Mouse (Mus musculus) B cell, adult 2 months (primary cell): ENCODE data around the gene Dlat.

Source experiments
- DNase-seq, 2 experiments: peaks; one replicate each; pipeline ENCODE4 v3.0.0; 2022

Dlat gene

GRCm38 (mm10) chr9:50590856-50591518 lies 68.6 kb downstream of the Dlat start:
- peak; percentile 12 to 15 for DNase-seq

GRCm38 (mm10) chr9:50586955-50587354 lies 72.6 kb downstream of the Dlat start:
- no peak for DNase-seq

GRCm38 (mm10) chr9:50585145-50585818 lies 74.3 kb downstream of the Dlat start:
- DNase-seq = no peak
